Mouse (Mus musculus): ENCODE measurements at regions not wholly inside any gene's neighbourhood (a gene's known extent, or its start where the extent isn't known, plus 50 kb on each side); places are given as distances from the start of the nearest gene placed in this dataset.
A peak's percentile ranks its signal among the peaks of the same experiment; 100 is the strongest.

DNA sequence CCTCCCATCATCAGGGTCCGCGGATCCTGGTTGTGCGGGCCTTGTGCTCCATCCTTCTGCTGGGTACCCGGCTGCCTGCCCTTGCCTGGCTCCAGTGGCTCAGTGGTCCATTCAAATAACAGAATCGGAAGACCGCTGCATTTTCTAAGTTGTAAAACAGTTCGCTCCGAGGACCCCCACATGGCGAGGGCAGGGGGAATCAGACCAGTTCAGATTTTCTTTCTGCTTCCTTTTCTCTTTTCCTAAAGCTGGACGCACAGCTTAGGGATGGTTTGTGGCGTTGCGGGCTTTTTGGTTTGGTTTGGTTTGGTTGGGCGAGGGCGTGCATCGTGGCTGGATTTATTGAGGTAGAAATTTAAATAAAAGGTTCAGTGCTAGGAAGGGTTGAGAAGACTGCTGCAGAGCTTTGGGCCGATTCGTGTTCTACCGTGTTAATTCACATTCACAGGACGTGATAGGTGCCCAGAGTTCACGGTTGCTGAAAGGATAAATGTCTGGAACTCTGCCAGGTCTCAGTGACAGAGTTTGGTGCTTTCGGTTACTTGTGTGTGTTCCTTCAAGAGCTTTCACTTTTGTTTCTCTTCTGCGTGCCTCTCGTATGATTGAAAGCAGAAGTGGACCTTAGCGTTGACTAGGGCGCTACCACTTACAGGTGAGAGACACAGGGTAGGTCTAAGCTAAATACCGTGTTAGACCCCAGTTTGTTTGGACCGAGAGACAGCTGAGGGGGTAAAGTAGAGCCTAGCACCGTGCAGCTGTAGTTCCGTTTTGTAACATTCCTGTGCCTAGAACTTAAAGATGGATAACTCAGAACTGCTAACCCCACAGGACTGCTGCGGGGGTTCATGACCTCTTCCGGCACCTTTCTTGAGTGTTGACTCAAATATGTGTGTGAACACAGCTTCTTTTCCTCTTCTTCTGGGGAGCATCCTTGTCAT is 61.9 kb upstream of the Ak4 start:
- H3K27ac ChIP-seq (ENCODE audit: low read depth, low read length) = peak overlapping the region; percentile 55; the same call in 1 of the 2 replicates
- peaks cover 17% of the 10 kb centered on the region; the same call in 1 of the 2 replicates for H3K4me1 ChIP-seq (ENCODE audit: control insufficient read depth, insufficient read depth, low read length)
- H3K9me3 ChIP-seq (ENCODE audit: control insufficient read depth, low read length) = no peaks in the 10 kb centered on the region
- H3K9ac ChIP-seq (ENCODE audit: low read depth, low read length) = peak overlapping the region; percentile 65
- WGBS = 14% methylated on average over 31 of the region's 31 CpGs
- H3K4me2 ChIP-seq (replicated peaks; ENCODE audit: low read depth, low read length) = peak overlapping the region; percentile 91
- H3K4me3 ChIP-seq (ENCODE audit: low read length) = peak overlapping the region; percentile 59
- ATAC-seq (ENCODE audit: low FRiP score, low TSS enrichment) = no peak
- no peaks in the 10 kb centered on the region for H3K27me3 ChIP-seq (ENCODE audit: control insufficient read depth, insufficient read depth, low read length)
- no peaks in the 10 kb centered on the region for H3K36me3 ChIP-seq (ENCODE audit: control insufficient read depth, insufficient read depth, low read length)

DNA sequence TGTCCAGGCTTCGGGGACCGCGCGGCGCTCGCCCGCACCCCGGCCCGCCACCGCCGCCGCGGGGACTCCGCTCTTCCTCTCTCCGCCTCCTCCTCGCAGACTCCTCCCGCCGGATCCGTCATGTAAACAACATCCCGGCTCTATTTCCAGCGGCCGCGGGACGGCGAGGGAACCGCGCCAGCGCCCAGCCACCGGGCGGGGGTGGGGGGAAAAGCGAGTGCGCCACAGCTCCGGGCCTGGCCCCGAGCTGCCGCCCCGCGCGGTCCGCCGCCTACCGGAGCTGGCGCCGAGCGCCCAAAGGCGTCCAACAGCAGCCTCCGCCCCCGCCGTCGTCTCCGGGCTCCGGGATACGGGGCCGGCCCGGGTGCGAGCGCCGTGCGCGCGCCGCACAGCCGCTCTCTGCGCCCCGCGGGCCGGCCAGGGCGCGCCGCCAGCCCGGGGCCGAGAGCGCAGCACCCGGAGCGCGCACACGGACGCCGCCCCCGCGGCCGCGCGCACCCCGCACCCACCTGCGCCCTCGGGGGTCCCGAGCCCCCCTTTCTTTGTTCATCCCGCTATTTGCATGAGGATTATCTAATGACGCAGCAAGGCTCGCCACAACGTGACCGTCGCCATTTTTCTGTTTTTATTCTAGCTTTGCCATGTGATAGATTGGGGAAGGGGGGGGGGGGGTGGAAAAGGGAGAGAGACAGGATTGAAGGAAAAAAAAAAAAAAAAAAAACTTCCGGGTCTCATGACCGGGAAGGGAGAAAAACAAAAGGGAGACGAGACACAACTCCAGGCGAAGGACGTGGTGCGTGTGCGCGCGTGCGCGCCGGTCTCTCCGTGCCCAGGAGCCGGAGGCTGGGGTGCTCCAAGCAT is 62.8 kb upstream of the Ak4 start:
- Histone ChIP-seq H3K9me3 (ENCODE audit: control insufficient read depth, low read length) (no peaks in the 10 kb centered on the region), H3K4me2 (replicated peaks; ENCODE audit: low read depth, low read length) (peak overlapping the region; percentile 91), H3K27ac (ENCODE audit: low read depth, low read length) (peak overlapping the region; percentile 55; the same call in 1 of the 2 replicates), H3K4me3 (ENCODE audit: low read length) (peak overlapping the region; percentile 59), H3K36me3 (ENCODE audit: control insufficient read depth, insufficient read depth, low read length) (no peaks in the 10 kb centered on the region), H3K27me3 (ENCODE audit: control insufficient read depth, insufficient read depth, low read length) (no peaks in the 10 kb centered on the region), H3K4me1 (ENCODE audit: control insufficient read depth, insufficient read depth, low read length) (peaks cover 17% of the 10 kb centered on the region; the same call in 1 of the 2 replicates), H3K9ac (ENCODE audit: low read depth, low read length) (peak overlapping the region; percentile 65)
- ATAC-seq (ENCODE audit: low FRiP score, low TSS enrichment) = peak; percentile 80
- 1% methylated on average over 97 of the region's 107 CpGs for WGBS

DNA sequence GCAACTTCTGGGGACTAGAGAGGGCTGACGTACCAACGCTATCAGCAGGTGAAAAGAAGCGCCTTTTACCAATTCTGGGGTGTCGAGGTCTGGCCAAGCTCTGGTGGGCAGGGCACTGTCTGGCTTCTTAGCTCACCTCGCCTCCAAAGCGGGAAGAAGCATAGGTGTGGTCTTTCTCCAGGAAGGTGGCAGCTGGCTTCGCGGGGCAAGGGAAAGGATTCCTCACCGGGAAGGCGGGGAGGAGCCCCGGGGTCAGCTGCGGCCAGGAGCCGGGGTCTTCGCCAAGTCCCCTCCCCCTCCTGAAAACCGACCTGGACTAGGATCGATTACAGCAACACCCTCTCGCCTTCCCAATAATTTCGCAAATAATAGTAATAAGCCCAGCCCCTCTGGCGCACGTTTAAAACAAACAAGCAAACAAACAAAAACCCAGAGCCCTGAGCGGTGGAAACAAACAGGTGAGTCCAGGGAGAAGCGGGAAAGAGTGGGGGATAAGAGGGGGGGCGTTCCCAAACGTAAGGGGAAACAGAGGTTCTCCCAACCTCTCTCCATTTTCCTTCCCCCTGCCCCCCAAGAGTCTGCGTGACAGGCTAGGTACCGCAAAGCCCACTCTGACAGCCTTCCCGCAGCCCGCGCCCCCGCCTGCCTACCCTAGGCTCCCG is 63.5 kb upstream of the Ak4 start:
- Histone ChIP-seq H3K4me2 (replicated peaks; ENCODE audit: low read depth, low read length) (peak overlapping the region; percentile 91), H3K9ac (ENCODE audit: low read depth, low read length) (peak overlapping the region; percentile 65), H3K36me3 (ENCODE audit: control insufficient read depth, insufficient read depth, low read length) (no peaks in the 10 kb centered on the region), H3K27ac (ENCODE audit: low read depth, low read length) (peak overlapping the region; percentile 30; the same call in 1 of the 2 replicates), H3K9me3 (ENCODE audit: control insufficient read depth, low read length) (no peaks in the 10 kb centered on the region), H3K27me3 (ENCODE audit: control insufficient read depth, insufficient read depth, low read length) (no peaks in the 10 kb centered on the region), H3K4me1 (ENCODE audit: control insufficient read depth, insufficient read depth, low read length) (peaks cover 17% of the 10 kb centered on the region; the same call in 1 of the 2 replicates), H3K4me3 (ENCODE audit: low read length) (peak overlapping the region; percentile 59)
- peak; percentile 17 for ATAC-seq (ENCODE audit: low FRiP score, low TSS enrichment)
- under 1% methylated on average over 30 of the region's 31 CpGs for WGBS

DNA sequence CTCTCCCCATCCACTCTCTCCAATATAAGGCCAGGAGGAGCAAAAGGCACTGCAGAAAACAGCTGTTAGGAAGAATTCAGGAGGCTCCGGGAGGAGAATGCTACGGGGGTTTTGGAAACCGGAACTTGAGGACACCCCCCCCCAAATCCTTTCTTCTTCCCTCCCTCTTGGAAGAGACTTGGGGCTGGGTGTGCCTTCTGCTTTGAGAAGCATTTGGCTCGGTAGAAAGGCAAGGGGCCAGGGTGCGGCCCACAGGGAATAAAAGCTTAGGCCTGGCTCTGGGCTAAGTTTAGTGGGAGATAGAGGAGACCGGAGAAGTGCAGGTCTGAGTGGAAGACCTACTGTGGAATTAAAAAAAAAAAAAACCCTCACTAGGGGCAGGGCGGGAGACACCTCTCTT is 64.1 kb upstream of the Ak4 start:
- Histone ChIP-seq H3K27ac (ENCODE audit: low read depth, low read length) (no peak overlapping the region), H3K4me1 (ENCODE audit: control insufficient read depth, insufficient read depth, low read length) (peaks cover 17% of the 10 kb centered on the region; the same call in 1 of the 2 replicates), H3K4me2 (replicated peaks; ENCODE audit: low read depth, low read length) (peak overlapping the region; percentile 91), H3K9ac (ENCODE audit: low read depth, low read length) (peak overlapping the region; percentile 65; the same call in 1 of the 2 replicates), H3K27me3 (ENCODE audit: control insufficient read depth, insufficient read depth, low read length) (no peaks in the 10 kb centered on the region), H3K36me3 (ENCODE audit: control insufficient read depth, insufficient read depth, low read length) (no peaks in the 10 kb centered on the region; the same call in 1 of the 2 replicates), H3K9me3 (ENCODE audit: control insufficient read depth, low read length) (no peaks in the 10 kb centered on the region), H3K4me3 (ENCODE audit: low read length) (peak overlapping the region; percentile 59)
- no peak for ATAC-seq (ENCODE audit: low FRiP score, low TSS enrichment)
- WGBS = 16% methylated on average over 7 of the region's 7 CpGs

DNA sequence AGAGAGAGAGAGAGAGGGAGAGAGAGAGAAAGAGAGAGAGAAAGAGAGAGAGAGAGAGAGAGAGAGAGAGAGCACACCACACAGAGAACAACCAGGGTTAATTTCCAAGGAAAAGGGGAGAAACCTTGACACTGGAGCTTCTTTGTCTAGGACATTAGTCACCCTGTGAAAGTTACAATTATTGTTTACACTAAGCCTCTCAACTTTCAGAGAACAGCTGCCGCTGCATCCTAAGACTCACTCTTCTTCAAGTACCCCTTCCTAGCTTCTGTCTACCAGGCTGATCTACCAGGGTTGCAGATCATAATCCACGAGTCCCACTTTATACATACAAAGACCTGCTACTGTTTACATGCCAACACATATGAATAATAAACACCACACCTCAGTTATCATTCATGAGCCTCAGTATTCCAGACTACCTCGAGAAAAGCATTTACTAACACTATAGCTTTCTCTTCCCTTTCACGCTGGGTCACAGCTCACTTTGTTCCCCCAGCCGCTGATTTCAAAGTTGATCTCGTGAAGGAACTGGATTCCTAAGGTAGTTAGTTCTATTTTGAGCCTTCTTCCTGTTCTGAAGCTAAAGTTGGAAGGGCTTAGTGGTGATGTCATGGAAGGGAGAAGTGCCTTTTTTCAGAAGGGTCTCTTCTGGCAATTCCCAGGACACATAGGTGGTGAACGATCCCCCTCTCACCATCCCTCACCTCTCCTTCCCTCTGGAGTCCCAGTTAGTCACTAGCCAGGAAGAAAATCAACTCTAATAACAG is 64.8 kb upstream of the Ak4 start:
- no peaks in the 10 kb centered on the region; the same call in 1 of the 2 replicates for H3K36me3 ChIP-seq (ENCODE audit: control insufficient read depth, insufficient read depth, low read length)
- 35% methylated on average over 7 of the region's 7 CpGs for WGBS
- peak overlapping the region; percentile 59 for H3K4me3 ChIP-seq (ENCODE audit: low read length)
- no peaks in the 10 kb centered on the region for H3K9me3 ChIP-seq (ENCODE audit: control insufficient read depth, low read length)
- H3K4me1 ChIP-seq (ENCODE audit: control insufficient read depth, insufficient read depth, low read length) = peaks cover 17% of the 10 kb centered on the region; the same call in 1 of the 2 replicates
- H3K27me3 ChIP-seq (ENCODE audit: control insufficient read depth, insufficient read depth, low read length) = no peaks in the 10 kb centered on the region
- no peak overlapping the region for H3K9ac ChIP-seq (ENCODE audit: low read depth, low read length)
- peak overlapping the region; percentile 91 for H3K4me2 ChIP-seq (replicated peaks; ENCODE audit: low read depth, low read length)
- no peak for ATAC-seq (ENCODE audit: low FRiP score, low TSS enrichment)
- no peak overlapping the region for H3K27ac ChIP-seq (ENCODE audit: low read depth, low read length)

DNA sequence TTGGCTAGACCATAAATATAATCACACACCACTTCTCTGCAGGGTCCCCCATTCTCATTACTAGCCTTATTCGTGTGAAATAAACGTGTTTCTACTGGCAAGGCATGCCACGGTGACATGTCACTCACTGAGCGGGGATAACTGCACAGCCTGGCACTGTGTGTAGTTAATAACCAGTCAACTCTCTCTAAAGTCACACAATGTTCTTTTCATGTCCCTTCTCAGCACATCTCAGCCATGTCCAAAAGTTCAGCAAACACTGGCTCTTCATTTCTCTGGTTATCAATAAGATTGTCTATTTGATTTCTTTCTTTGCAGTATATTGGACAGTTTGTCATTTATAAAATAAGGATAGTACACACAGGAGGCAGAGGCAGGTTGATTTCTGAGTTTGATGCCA is 66.9 kb upstream of the Ak4 start:
- H3K9ac ChIP-seq (ENCODE audit: low read depth, low read length) = no peak overlapping the region
- H3K4me1 ChIP-seq (ENCODE audit: control insufficient read depth, insufficient read depth, low read length) = peaks cover 12% of the 10 kb centered on the region; the same call in 1 of the 2 replicates
- 85% methylated on average over 4 of the region's 4 CpGs for WGBS
- H3K4me3 ChIP-seq (ENCODE audit: low read length) = no peak overlapping the region
- H3K27me3 ChIP-seq (ENCODE audit: control insufficient read depth, insufficient read depth, low read length) = no peaks in the 10 kb centered on the region
- no peak overlapping the region for H3K27ac ChIP-seq (ENCODE audit: low read depth, low read length)
- no peak overlapping the region for H3K4me2 ChIP-seq (replicated peaks; ENCODE audit: low read depth, low read length)
- no peak for ATAC-seq (ENCODE audit: low FRiP score, low TSS enrichment)
- no peaks in the 10 kb centered on the region; the same call in 1 of the 2 replicates for H3K36me3 ChIP-seq (ENCODE audit: control insufficient read depth, insufficient read depth, low read length)
- no peaks in the 10 kb centered on the region for H3K9me3 ChIP-seq (ENCODE audit: control insufficient read depth, low read length)

DNA sequence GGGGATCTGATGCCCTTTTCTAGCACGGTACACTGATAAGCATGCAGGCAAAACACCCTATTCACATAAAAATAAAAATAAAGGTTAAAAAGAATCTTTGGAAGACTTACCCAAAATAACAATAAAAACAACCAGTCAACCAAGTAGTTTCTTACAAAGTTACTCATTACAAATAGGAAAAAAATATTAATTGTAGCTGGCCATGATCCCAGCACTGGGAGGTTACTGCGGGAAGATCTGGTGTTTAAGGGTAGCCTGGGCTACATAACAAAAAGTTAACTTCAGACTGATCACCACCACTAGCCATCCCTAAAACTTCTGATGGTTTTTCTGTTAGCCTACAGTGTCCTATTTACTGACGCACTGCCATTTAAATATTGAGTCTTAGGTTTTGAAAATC is 67.4 kb upstream of the Ak4 start:
- 93% methylated on average over 3 of the region's 3 CpGs for WGBS

DNA sequence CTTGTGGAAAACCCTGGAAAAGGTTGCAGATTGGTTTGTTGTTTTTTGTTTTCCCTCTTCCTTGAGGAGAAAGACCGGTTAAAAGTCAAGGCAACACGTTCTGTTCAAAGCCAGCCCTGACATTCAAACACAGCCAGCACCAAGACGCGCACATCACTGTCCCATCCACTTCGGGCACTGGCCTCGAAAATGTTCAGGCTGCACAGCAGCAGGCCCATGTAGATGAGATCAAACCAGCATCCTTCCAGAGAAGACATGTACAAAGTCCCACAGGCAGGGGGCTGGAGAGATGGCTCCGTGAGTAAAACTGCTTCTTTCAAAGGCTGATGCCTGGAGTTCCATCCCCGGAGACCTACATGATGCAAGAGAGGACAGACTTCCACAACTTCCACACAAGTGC is 68.4 kb upstream of the Ak4 start:
- 88% methylated on average over 8 of the region's 8 CpGs for WGBS
- Histone ChIP-seq H3K9ac (ENCODE audit: low read depth, low read length) (no peak overlapping the region), H3K4me2 (replicated peaks; ENCODE audit: low read depth, low read length) (no peak overlapping the region), H3K4me1 (ENCODE audit: control insufficient read depth, insufficient read depth, low read length) (peaks cover 12% of the 10 kb centered on the region; the same call in 1 of the 2 replicates), H3K36me3 (ENCODE audit: control insufficient read depth, insufficient read depth, low read length) (peaks cover 5% of the 10 kb centered on the region), H3K4me3 (ENCODE audit: low read length) (no peak overlapping the region), H3K27ac (ENCODE audit: low read depth, low read length) (no peak overlapping the region), H3K27me3 (ENCODE audit: control insufficient read depth, insufficient read depth, low read length) (no peaks in the 10 kb centered on the region), H3K9me3 (ENCODE audit: control insufficient read depth, low read length) (no peaks in the 10 kb centered on the region)
- ATAC-seq (ENCODE audit: low FRiP score, low TSS enrichment) = no peak

More for the DNA sequence above, 67.4 kb upstream of the Ak4 start:
- Histone ChIP-seq H3K4me1 (ENCODE audit: control insufficient read depth, insufficient read depth, low read length) (peaks cover 12% of the 10 kb centered on the region; the same call in 1 of the 2 replicates), H3K27me3 (ENCODE audit: control insufficient read depth, insufficient read depth, low read length) (no peaks in the 10 kb centered on the region), H3K9me3 (ENCODE audit: control insufficient read depth, low read length) (no peaks in the 10 kb centered on the region), H3K4me3 (ENCODE audit: low read length) (no peak overlapping the region), H3K9ac (ENCODE audit: low read depth, low read length) (no peak overlapping the region), H3K27ac (ENCODE audit: low read depth, low read length) (no peak overlapping the region), H3K36me3 (ENCODE audit: control insufficient read depth, insufficient read depth, low read length) (no peaks in the 10 kb centered on the region; the same call in 1 of the 2 replicates), H3K4me2 (replicated peaks; ENCODE audit: low read depth, low read length) (no peak overlapping the region)
- no peak for ATAC-seq (ENCODE audit: low FRiP score, low TSS enrichment)
